Mouse (Mus musculus) hindbrain, embryonic 14.5 days (tissue): Measurements from ENCODE around the gene Dnajc22. TPM values are rescaled to one million over a fixed set of nuclear protein-coding genes. Genes with fewer than 3 reads are reported as not detected.

Experiments
- ATAC-seq: fragments of 200-750 bp; cut with Nextera tagmentation; 2 replicates; pipeline ENCODE4 v1.8.0; 2017; ENCODE audit warnings: moderate number of reproducible peaks, mild to moderate bottlenecking, moderate TSS enrichment, moderate library complexity; ENCODE audit not compliant: low FRiP score
- DNase-seq: peaks from one replicate; pipeline ENCODE4 v3.0.0-alpha.2; 2015; ENCODE audit warnings: low spot score
- H3K27ac ChIP-seq: fragments of 300-500 bp; sonication (generic); 2 replicates; pipeline ENCODE4 v1.5.1; 2014; ENCODE audit warnings: mild to moderate bottlenecking, moderate library complexity
- H3K27me3 ChIP-seq: fragments of 300-500 bp; sonication (generic); 2 replicates; pipeline ENCODE4 v1.6.1; 2014; ENCODE audit warnings: mild to moderate bottlenecking, low read length, mixed read lengths; ENCODE audit not compliant: control insufficient read depth, insufficient read depth
- H3K36me3 ChIP-seq: fragments of 300-500 bp; sonication (generic); replicated peaks from 2 replicates; pipeline ENCODE4 v1.6.1; 2014; ENCODE audit not compliant: control insufficient read depth, insufficient read depth
- H3K4me1 ChIP-seq: fragments of 300-500 bp; sonication (generic); replicated peaks from 2 replicates; pipeline ENCODE4 v1.6.1; 2014; ENCODE audit warnings: antibody characterized with exemption, low read length, mixed read lengths; ENCODE audit not compliant: control insufficient read depth, insufficient read depth
- H3K4me2 ChIP-seq: fragments of 300-500 bp; sonication (generic); replicated peaks from 2 replicates; pipeline ENCODE4 v1.6.1; 2014; ENCODE audit warnings: mild to moderate bottlenecking, moderate library complexity
- H3K4me3 ChIP-seq: fragments of 300-500 bp; sonication (generic); replicated peaks from 2 replicates; pipeline ENCODE4 v1.5.1; 2014; ENCODE audit warnings: mild to moderate bottlenecking, low read length
- H3K9ac ChIP-seq: fragments of 300-500 bp; sonication (generic); 2 replicates; pipeline ENCODE4 v1.6.1; 2014
- H3K9me3 ChIP-seq: fragments of 300-500 bp; sonication (generic); 2 replicates; pipeline ENCODE4 v1.6.1; 2016; ENCODE audit warnings: low read length; ENCODE audit not compliant: control insufficient read depth
- WGBS: fragments of 180-500 bp; shearing (Covaris S2); extraction: QIAGEN DNeasy Blood & Tissue Kit; methylation state at CpG from one replicate; pipeline ENCODE4 v1.1.7; 2014; 5-methylcytosine and 5-hydroxymethylcytosine counted together
- polyA plus RNA-seq: library from polyadenylated mRNA; unstranded; fragments of >200 nt; fragmentation: Nextera tagmentation; extraction: Ambion mirVana; gene quantifications from 2 replicates; pipeline ENCODE4 v1.2.1, GENCODE M21; 2014

The Dnajc22 gene
- polyA plus RNA-seq, 1 experiment from 2014 or later = 1.0 TPM

DNA sequence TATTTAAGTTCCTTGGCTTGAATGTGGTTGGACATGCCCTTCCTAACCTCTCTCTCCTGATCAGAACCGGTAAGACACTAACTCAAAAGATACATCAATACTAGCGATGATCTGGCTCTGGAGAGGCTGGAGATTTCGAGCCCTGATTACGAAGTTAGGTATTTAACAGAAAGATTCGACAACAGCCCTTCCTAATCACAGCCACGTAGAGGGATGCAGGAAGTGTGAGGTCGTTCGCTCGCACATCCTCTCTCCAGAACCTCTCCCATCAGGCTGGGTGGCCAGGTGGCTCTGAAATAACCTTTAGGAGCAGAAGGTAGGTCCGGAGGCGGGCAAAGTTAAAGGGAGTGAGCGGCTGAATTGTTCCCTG lies 32.7 kb downstream of the Dnajc22 start, which contains the start of gene Spats2:
Gene Spats2 (plus strand): TSS at position 206 of the 370 bp plus-strand sequence.
- Histone ChIP-seq H3K4me1 (peaks cover 18% of the 10 kb centered on the region), H3K9ac (peak within 1 kb of the TSS; percentile 86), H3K27me3 (no peaks in the 10 kb centered on the region), H3K4me3 (peak within 1 kb of the TSS; percentile 61), H3K36me3 (no peaks in the 10 kb centered on the region), H3K27ac (peak within 1 kb of the TSS; percentile 94), H3K9me3 (no peaks in the 10 kb centered on the region), H3K4me2 (peak within 1 kb of the TSS; percentile 71)
- 2% methylated on average over 12 of the region's 12 CpGs for WGBS
- no peak for ATAC-seq
- no peak for DNase-seq

DNA sequence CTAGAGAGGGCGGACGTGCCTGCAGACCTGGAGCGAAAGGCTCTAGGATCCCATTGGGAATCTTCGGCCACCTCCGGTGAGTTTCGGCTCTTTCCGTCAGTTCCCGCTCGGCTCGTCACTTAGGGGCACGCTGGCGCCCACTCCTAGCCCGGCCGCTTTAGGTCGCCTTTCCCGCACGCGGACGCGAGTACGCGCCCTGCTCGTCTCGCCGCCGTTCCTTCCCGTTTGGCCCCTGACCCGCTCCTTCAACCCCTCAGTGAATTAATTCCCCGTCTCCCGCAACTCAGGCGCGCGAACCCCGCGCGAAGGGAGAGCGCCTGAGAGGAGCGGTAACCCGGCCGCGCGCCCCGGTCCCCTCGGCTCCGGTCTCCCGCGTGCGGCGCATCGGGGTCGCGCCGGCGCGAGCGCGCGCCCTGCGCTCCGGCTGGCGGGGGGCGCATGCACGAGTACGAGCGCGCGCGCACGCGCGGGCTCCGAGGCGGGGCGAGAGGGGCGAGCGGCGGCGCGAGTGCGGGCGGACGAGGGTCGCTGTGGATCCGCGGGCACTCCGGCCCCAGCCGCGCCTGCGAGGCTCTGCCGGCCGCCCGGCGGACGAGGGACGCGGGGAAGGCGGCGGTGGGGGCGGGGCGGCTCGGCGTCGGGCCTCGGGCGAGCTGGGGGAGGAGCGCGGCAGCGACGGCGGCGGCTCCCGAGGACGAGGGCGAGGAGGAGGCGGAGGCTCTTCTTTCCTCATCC lies 33.3 kb downstream of the Dnajc22 start:
- WGBS = under 1% methylated on average over 104 of the region's 115 CpGs

DNA sequence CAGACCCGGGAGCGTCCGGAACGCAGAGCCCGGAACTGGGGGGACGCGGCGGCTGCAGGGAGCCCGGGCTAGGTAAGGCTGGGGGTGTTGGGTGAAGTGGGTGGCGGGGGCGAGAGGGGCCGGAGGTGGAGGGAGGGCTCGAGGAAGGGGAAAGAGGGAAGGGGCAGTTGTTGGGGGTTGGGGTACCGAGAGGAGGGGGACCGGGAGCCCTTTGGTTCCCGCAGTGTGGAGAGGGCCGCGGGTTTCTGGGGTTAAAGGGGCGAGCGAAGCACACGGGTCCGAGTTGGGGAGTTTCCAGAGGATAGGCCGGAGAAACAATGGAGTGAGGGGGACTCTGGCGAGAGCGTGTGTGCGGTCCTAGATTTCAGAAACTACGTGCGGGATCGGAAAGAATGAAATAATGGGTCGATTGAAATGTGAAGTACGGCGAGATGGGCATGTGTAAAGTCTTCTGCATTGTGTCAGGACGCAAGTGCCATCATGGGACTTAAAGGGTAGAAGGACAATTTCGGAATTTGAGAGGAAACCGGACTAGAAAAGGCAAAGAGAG lies 33.9 kb downstream of the Dnajc22 start:
- Histone ChIP-seq H3K27ac (peak overlapping the region; percentile 94), H3K36me3 (no peaks in the 10 kb centered on the region), H3K27me3 (no peaks in the 10 kb centered on the region), H3K4me3 (peak overlapping the region; percentile 61), H3K4me1 (peaks cover 18% of the 10 kb centered on the region), H3K9me3 (no peaks in the 10 kb centered on the region), H3K9ac (peak overlapping the region; percentile 86), H3K4me2 (peak overlapping the region; percentile 71)
- under 1% methylated on average over 35 of the region's 35 CpGs for WGBS
- ATAC-seq = no peak
- peak; percentile 46 for DNase-seq

More for the DNA sequence above, 33.3 kb downstream of the Dnajc22 start:
- H3K27ac ChIP-seq = peak overlapping the region; percentile 94
- H3K4me2 ChIP-seq = peak overlapping the region; percentile 71
- H3K36me3 ChIP-seq = no peaks in the 10 kb centered on the region
- H3K4me3 ChIP-seq = peak overlapping the region; percentile 61
- H3K4me1 ChIP-seq = peaks cover 18% of the 10 kb centered on the region
- ATAC-seq (peak; percentile 92), DNase-seq (peak; percentile 92)
- H3K27me3 ChIP-seq = no peaks in the 10 kb centered on the region
- no peaks in the 10 kb centered on the region for H3K9me3 ChIP-seq
- H3K9ac ChIP-seq = peak overlapping the region; percentile 86

DNA sequence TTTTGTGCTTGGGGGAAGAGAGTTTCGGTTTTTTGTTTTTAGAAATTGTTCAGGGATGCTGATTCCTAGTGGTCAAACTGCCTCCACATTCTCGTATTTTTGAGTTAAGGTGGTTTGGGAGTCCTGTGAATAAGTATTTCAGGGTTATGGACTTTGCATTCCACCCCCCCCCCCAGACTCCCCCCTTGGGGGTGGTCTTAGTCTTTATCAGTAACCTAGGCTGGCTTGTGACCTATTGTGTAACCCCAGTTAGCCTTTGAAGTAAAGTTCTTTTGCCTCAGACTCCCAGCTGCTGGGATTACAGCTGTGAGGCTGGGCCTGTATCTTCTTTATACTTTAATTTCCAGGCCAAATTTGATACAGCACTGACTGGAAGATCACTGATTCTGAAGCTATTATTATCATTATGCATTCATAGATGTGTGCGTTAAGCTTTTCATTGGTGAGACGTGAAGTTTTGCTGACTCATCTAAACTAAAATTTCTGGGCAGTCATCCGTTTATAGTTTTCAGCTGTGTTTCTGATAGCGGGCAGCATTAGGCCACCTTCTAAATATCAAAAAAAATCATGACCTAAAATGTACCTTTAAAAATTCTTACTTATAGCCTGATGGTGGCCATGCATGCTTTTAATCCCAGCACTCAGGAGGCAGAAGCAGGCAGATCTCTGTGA lies 35.0 kb downstream of the Dnajc22 start:
- peak overlapping the region; percentile 86 for H3K9ac ChIP-seq

DNA sequence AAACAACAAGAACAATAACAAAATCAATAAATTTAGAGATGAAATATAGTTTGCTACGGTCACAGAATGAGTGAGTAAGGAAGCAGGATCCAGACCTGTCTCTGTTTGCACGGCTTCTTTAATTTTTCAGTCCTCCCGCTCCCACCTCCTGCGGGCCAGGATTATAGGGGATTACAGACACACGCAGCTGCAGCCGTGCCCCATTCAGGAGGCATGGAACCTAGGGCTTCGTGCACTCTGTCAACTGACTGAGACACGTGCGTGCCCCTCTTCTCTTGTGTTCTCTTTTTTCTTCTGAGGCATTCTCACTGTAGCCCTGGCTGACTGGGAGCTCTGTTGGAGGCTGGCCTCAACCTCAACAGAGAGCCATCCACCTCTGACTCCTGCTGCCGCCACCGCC lies 36.5 kb downstream of the Dnajc22 start:
- DNase-seq = no peak
- no peaks in the 10 kb centered on the region for H3K9me3 ChIP-seq
- no peak for ATAC-seq
- H3K9ac ChIP-seq = no peak overlapping the region
- no peak overlapping the region for H3K4me2 ChIP-seq
- H3K4me1 ChIP-seq = peaks cover 18% of the 10 kb centered on the region
- WGBS = 62% methylated on average over 11 of the region's 11 CpGs
- no peaks in the 10 kb centered on the region for H3K36me3 ChIP-seq
- no peak overlapping the region for H3K27ac ChIP-seq
- no peaks in the 10 kb centered on the region for H3K27me3 ChIP-seq
- H3K4me3 ChIP-seq = no peak overlapping the region

More for the DNA sequence above, 35.0 kb downstream of the Dnajc22 start:
- H3K27me3 ChIP-seq = no peaks in the 10 kb centered on the region
- peak overlapping the region; percentile 71 for H3K4me2 ChIP-seq
- H3K4me3 ChIP-seq = peak overlapping the region; percentile 61
- DNase-seq (no peak), ATAC-seq (no peak)
- H3K9me3 ChIP-seq = no peaks in the 10 kb centered on the region
- 56% methylated on average over 6 of the region's 6 CpGs for WGBS
- H3K4me1 ChIP-seq = peaks cover 18% of the 10 kb centered on the region
- H3K27ac ChIP-seq = no peak overlapping the region
- no peaks in the 10 kb centered on the region for H3K36me3 ChIP-seq

DNA sequence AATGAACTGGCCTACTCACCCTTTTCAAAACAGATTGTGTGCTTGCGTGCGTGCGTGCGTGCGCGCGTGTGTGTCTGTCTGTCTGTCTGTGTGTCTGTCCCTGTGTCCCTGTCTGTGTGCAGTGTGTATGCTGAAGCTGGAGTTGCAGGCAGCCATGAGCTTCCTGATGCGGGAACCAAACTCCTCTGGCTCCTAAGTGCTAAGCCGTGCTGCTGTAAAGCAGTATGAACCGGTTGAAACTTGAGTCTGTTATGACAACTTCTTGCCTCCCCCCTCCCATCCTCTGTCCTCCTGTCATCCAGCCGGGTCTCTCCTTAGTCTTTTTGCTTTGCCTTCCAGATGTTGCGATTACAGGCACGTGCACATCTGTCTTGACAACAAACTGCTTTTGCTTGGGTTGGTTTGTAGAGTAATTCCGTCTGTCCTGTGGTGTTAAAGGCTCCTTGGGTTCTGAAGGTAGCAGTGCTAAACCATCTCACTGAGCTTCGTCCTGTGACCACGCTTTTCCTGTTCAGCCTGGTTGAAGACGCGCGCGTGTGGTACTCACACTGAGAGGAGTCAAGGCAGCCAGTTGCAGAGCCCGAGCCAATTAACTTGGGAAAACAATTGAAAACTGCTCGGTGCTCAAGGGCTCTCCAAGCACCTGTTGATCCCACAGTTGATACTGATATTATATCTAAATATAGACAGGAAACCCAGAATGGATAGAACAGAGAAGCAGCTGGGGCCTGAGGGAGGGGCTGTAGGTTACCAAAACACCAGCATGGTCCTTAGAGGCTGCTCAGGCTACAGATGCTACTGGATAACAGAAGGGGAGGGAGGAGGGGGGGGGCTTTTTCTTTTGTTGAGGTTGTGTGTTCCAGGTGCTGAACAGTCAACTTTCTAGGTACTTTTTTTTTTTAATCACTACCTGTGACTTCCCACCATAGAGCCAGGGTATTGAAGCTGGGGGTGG lies 37.3 kb downstream of the Dnajc22 start:
- Histone ChIP-seq H3K36me3 (no peaks in the 10 kb centered on the region), H3K4me1 (peaks cover 18% of the 10 kb centered on the region), H3K9me3 (no peaks in the 10 kb centered on the region), H3K27me3 (no peaks in the 10 kb centered on the region), H3K4me3 (no peak overlapping the region), H3K9ac (no peak overlapping the region), H3K27ac (no peak overlapping the region), H3K4me2 (no peak overlapping the region)
- WGBS = 77% methylated on average over 22 of the region's 22 CpGs
- ATAC-seq (no peak), DNase-seq (no peak)

DNA sequence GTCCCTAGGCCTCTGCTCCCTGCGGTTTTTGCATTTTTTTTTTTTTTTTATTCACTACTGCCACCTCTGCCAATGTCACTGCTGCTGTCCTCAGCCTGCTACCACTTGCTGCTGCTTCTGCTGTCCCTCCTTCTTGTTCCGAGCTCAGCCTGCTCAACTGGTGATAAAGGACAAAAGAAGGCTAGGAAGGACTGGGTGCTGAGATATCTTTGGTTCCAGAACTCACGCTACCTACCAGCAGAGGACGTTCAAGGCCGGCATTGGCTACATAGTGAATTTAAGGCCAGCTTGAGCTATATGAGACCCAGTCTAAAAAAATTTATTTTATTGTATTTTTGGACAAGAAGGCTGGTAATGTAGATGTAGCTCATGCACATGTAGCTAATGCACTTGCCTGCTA lies 45.4 kb downstream of the Dnajc22 start:
- no peak for ATAC-seq
- H3K9me3 ChIP-seq = no peaks in the 10 kb centered on the region
- no peaks in the 10 kb centered on the region for H3K4me1 ChIP-seq
- WGBS = 85% methylated on average over 5 of the region's 5 CpGs
- no peak overlapping the region for H3K4me2 ChIP-seq
- no peaks in the 10 kb centered on the region for H3K27me3 ChIP-seq
- no peaks in the 10 kb centered on the region for H3K36me3 ChIP-seq
- H3K27ac ChIP-seq = no peak overlapping the region
- DNase-seq = no peak
- no peak overlapping the region for H3K4me3 ChIP-seq
- H3K9ac ChIP-seq = no peak overlapping the region

DNA sequence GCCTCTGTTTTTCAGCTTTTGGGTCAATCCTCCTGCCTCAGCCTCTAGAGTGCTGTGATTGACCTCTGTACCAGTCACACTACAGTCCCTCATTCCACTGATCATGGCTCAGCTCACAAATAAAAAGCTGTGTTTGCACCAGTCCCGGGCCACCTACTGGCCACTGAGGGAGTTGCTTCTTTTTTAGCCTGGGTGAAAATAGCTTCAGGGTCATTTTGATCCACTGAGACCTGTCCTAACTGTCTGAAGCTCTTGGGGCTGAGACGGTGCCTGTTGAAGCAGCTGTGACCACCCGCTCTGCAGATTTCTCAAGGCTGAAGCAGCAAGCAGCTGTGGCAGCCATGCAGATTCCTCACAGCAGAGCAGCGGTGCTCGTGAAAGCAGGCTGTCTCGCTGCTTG lies 46.7 kb downstream of the Dnajc22 start:
- Histone ChIP-seq H3K4me2 (no peak overlapping the region), H3K4me1 (no peaks in the 10 kb centered on the region), H3K27ac (no peak overlapping the region), H3K9ac (no peak overlapping the region), H3K9me3 (no peaks in the 10 kb centered on the region), H3K27me3 (no peaks in the 10 kb centered on the region), H3K36me3 (no peaks in the 10 kb centered on the region), H3K4me3 (no peak overlapping the region)
- DNase-seq (peak; percentile 65), ATAC-seq (no peak)
- WGBS = 47% methylated on average over 6 of the region's 6 CpGs
